Mouse (Mus musculus): ENCODE measurements around the gene Hlx.
A peak's percentile ranks its signal among the peaks of the same experiment; 100 is the strongest.

The Hlx gene

DNA sequence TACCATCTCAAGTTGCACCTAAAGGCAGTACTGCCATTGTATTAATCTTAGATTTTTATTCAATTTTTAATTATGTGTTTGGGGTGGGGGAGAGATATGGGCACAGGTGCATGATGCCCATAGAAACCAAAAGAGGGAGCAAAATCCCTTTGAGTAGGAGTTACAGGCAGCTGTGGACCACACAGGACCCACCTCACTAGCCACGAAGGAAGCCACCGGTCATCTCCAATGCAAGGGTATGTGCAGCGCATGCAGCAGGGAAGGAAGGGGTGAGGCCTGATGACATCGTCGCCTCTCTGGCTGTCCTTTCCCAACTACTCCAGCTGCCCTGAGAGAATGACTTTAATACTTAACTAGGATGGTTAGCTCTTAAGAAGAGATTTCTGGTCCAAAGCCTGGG, 18.7 kb downstream of the Hlx start:
- DNase-seq: no peak

- DNase-seq: no peak
Observed at GRCm38 (mm10) chr1:184707532-184708248, 24.7 kb downstream of the Hlx start.

DNA sequence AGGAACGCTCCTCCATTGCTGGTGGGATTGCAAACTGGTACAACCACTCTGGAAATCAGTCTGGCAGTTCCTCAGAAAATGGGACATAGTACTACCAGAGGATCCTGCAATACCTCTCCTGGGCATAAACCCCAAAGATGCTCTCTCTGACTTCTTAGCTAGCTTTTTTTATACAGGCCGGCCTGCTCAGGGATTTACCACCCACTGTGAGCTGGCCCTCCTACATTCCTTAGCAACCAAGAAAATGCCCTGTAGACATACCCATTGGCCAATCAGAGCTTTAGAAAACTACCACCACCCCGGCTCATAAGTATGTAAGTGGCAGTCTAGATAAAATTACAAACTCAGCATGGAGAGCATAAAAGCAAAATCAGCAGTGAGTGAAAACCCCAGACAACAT, 27.5 kb downstream of the Hlx start:
- no peak for DNase-seq

- DNase-seq: no peak
Observed at GRCm38 (mm10) chr1:184699295-184699694, 33.1 kb downstream of the Hlx start.

- DNase-seq: no peak
Observed at GRCm38 (mm10) chr1:184695451-184695850, 37.0 kb downstream of the Hlx start.

DNA sequence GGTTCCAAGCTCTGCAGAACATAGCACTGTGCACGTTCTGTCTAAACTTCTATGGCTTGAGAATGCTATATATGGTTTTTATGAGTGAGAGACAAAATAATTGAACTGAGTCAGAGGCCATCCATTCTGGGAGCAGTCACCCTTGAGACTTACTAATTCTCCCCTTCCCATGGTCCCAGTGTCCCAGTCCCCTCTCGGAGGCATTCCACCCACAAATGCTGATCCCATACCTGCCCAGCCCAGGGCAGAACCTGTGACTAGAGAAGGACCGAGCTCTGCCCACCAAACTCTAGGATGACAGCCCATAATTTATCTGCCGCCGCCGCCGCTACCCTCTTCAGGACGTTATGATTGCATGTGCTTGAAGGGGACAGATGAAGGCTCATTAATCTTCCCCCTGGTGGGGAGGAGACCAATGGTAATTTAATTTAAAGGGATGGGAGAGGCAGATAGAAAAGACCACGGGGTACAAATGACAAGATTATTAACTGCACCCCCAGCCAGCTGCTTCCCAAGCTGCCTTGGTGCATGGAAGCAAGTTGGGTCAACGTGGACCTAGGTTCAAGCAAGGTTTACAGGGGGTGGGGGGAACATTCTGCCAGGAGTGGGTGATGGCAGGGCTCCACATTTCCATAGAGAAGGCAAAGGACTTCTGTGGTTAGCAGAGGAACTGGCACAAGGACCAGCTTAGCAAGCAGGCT, 40.1 kb downstream of the Hlx start:
- DNase-seq: no peak

DNA sequence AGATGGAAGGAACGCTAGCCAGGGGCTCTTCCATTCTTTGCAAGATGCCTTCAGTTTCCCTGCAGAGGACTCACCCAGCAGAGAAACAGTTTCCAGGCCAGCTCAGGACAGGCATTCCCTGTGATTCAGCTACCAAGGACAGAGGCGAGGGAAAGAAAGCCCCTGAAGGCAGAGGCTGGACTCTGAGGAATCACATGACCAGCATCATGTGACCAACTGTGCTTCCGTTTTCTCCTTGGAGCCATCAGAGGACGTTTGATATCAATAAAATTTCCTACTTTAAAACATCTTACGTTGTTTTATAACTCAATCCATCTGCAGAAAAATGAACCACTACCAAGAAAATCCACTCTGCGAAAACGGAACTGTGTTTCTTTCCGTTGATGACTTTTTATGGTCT, 41.2 kb downstream of the Hlx start:
- no peak for DNase-seq

GRCm38 (mm10) chr1:184688026-184688425, 44.4 kb downstream of the Hlx start:
- peak in 1 of 2 experiments; percentile 27 for DNase-seq

- no peak for DNase-seq
Observed at GRCm38 (mm10) chr1:184687512-184687911, 44.9 kb downstream of the Hlx start.

DNA sequence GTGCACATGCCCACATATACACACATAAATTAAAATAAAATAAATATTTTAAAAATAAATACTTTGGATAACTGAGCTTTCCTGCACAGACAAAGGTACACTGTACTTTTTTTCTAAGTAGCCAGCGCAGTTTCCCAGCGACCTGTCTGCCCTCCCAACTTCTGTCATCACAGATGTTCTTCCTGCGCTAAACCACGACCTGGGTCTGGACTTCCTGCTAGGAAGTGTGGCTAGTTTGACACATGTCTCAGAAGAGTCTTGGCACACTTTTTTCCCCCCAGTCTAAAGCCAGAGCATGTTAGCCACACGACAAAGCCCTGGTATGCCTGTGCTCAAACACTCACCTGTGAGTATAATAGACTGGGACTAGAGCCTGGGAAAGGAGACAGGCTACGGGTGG, 48.9 kb downstream of the Hlx start:
- no peak for DNase-seq

DNA sequence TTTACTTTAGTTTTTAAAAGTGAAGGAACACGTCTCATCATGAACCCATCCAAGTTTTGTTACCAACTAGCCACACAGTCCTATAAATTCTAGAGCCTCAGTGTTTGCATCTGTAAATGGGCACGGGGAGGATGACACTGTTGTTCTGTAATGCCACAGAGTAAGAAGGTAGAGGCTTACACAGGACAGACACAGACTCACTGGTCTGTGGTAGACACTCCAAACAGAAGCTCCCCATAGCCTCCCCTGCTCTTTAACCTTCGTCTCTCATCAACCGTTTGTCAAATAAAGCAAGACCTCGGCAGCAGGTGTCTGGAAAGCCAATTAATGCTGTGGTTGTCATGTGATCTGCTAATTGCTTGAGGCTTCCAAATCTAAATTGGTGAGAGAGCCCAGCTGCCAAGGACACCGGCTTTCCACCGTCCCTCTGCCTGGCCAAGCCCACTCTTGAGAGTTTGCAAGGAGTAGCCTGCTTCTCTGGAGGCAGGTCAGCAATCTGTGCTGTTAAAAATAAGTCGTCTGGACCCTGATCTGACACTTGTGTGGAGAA, 52.9 kb downstream of the Hlx start:
- DNase-seq: no peak

GRCm38 (mm10) chr1:184677641-184678040, 54.8 kb downstream of the Hlx start:
- DNase-seq: no peak

Measured in lung, postnatal 4 days (tissue).